Mouse (Mus musculus) thymus, postnatal 36 days (tissue): ENCODE data around the gene Gm21083.
"Not testable (repeated sequence)": the region's sequence is repeated elsewhere in the genome, so short reads cannot be mapped to it uniquely, and the experiment has no call there.

Experiments
- DNase-seq, 2 experiments: peaks; one replicate each; pipeline ENCODE4 v3.0.0; 2022; ENCODE audit warnings: mixed read lengths in 2 of 2

Gene Gm21083

GRCm38 (mm10) chr5:15630068-15630467 lies 52.9 kb downstream of the Gm21083 start:
- DNase-seq = not testable (repeated sequence)
